Mouse (Mus musculus) adrenal gland, postnatal 36 days (tissue): Measurements from ENCODE around the gene Mybbp1a. TPM values are rescaled to one million over a fixed set of nuclear protein-coding genes. Genes with fewer than 3 reads are reported as not detected.
A peak's percentile ranks its signal among the peaks of the same experiment; 100 is the strongest.

Experiments
- DNase-seq, 2 experiments: peaks; one replicate each; pipeline ENCODE4 v3.0.0; 2021; ENCODE audit warnings: mixed read lengths in 1 of 2
- long read RNA-seq, 2 experiments: library from polyadenylated mRNA; stranded (forward); transcript quantifications; one replicate each; pipeline ENCODE4 v2.0.0; 2021; ENCODE audit warnings: borderline sequencing depth in 2 of 2
- total RNA-seq, 2 experiments: library from RNA; stranded (reverse); gene quantifications; 2 replicates each; pipeline ENCODE4 v1.2.3; 2021

Mybbp1a gene
- total RNA-seq = 100 to 1,000 TPM in 1 of 2 experiments, 10 to 100 TPM in 1; 86.3 to 101 TPM
- long read RNA-seq, experiment 1, full-length matches to known transcripts = 17 of 34 reads
- long read RNA-seq, experiment 1, partial matches to known transcripts = 14 of 34 reads
- long read RNA-seq, experiment 1, other reads (novel, unspliced or antisense) = 3 of 34 reads
- long read RNA-seq, experiment 2, full-length matches to known transcripts = 11 of 17 reads
- long read RNA-seq, experiment 2, partial matches to known transcripts = 3 of 17 reads
- long read RNA-seq, experiment 2, other reads (novel, unspliced or antisense) = 3 of 17 reads

DNA sequence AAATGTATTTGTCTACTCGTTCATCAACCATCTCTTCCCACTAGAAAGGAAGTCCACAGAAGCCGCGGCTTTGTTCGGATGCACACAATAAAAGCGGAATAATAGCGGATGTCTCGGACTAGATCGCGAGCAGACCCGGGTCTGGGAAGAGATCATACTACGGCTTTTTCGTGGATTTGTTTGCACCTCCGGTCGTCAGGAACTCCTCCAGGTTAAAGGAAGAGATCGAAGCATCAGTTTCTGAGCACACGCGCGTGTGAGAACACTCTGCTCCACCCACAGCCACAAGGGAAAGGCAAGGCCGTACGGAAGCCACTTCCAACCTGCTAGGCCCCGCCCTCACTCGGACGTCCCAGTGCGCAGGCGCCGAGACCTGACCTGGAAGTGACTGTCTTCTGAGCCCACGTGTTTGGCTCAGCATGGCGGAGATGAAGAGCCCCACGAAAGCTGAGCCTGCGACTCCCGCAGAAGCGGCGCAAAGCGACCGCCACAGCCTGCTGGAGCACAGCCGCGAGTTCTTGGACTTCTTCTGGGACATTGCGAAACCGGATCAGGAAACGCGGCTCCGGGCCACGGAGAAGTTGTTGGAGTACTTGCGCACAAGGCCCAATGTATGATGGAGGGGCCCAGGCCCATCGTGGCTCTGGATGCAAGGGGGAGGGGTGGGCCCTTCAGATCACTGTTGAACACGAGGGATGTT is at the start of gene Mybbp1a:
TSS of gene Mybbp1a (plus strand) at position 391 of the 700 bp plus-strand sequence.
- DNase-seq = peak; percentile 98 to 99

DNA sequence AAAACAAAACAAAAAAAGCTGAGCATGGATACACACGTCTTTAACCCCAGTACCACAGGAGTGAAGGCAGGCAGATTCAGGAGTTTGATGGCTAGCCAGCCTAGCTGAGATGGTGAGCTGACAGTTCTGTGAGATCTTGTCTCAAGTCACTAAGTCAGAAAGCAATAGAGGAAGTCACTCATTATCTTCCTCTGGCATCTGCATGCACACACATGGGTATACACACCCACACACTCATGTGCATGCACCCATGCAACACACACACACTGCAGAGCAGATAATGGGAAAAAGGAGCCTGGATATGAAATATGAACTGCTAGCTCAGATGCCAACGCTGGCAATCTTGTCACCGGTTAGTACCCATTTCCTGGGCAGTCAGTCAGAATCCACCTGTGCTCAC is 47.9 kb upstream of the Mybbp1a start:
- DNase-seq = no peak

DNA sequence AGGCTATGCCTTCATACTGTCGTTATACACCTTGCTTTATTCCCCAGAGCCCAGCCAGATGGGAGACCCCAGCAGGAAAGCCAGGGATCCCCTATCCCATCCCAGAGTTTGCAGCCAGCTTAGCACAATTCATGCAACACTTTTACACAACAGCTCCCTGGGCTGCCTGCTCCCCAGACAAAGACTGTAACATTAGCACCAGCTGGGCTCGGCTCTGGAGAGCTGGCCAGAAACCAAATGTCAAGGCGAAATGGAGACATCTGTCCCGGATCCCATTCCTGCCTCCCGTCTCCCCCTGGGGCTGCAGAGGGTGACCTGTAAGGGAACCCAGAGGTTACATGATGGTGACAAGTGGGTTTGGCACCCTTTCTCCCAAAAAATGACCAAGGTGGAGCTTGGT is 47.5 kb upstream of the Mybbp1a start:
- peak; percentile 76 to 78 for DNase-seq

DNA sequence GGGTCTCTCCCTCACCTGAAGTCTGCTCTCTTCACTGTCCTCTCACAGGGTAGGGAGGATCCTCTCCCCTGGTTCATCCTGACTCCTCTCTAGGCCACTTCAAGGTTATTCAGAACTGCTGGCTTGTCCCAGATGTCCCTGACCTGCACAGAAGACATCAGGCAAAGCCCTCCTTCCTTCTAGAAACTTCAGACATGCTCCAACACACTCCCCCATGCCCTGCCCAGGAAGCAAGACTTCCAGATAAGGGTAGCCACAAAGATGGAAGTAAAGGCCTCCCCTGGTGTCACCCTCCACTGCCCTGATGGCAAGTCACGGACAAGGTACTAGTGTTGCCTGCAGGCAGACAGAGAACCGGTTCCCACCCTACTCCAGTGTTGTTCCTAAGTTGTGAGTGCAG is 46.5 kb upstream of the Mybbp1a start:
- no peak for DNase-seq

DNA sequence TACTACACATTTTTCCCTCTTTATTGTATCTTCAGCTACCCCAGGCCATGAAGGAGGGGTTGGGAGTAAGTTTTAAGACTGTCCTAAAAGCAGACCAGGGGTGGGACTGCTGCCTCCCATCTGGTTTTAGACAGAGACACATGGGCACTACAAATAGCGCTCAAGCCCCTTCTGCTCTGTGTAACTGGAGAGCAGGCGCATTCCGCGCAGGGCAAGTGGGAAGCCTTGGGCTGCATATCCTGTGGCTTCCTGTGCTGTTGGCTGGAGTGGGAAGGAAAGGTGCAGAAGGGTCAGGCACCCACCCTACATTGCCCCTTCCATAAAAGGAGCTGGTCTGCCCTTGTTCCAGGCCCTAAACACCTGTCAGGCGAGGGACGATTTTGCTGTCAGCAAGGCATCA is 45.5 kb upstream of the Mybbp1a start:
- no peak for DNase-seq

DNA sequence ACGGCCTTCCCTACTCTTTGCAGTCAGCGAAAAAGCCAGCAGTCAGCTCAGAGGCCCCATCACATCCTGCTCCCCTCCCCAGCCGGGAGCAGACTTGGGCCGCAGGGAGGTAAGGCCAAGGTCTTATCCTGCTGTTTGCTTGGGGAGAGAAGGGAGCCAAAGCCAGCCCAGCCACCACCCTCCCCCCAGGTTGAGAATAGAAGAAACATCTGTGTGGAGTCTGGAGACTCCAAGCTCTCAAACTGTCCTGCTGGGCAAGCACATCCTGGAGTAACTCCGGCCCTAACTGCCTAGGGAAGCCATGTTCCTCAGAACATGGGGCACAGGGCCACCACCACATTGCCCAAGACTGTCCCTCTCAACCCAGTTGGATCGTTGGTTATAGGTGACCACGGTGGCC is 44.5 kb upstream of the Mybbp1a start:
- DNase-seq = peak; percentile 44 to 51

DNA sequence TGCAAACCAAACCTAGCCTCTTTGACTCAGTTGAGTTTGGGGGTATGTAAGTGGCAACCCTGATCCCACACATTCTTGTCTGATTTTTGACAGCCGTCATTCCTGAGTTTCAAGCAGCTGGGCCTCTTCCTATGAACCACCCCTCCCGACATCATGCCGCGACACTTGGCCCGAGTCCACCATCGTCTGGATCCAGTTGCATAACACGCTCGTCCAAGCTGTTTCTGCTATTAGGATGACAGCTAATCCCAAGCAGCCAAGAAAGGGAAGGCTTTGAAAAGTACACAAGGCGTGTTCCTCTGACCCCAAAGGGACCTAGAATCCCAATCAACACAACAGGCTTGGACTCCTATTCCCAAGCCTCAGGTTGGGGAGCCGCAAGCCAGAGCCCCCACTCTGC is 44.1 kb upstream of the Mybbp1a start:
- peak; percentile 55 to 71 for DNase-seq

DNA sequence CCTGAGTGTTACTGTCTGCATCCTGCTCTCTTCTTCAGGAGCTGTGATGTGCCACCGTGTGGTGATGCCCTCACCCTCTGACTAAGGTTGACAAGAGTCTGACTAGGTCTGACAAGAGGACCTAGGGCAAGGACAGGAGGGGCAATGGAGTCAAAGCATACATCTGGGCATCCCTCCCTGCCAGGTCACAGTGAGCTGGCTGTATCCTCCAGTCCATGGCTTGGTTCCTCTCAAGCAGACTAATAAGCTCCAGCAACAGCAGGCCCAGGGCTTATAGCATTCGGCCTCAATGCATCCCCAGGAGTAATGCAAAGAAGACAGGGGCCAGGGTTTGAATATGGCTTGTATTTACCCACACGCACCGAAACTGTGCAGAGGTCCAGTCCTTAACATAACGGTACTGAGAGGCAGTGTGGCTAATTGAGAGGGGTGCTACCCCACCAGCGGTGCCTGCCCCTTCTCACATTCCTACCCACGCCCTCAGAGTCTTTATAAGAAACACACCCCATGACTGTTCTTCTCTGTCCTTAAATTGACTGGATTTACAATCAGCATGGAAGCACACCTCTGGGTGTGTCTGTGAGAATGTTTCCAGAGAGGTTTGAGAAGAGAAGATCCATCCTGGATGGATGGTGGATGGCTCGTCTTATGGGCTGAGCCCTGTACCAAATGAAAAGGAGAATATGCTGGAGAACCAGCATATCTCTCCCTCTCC is 43.2 kb upstream of the Mybbp1a start:
- DNase-seq = no peak

DNA sequence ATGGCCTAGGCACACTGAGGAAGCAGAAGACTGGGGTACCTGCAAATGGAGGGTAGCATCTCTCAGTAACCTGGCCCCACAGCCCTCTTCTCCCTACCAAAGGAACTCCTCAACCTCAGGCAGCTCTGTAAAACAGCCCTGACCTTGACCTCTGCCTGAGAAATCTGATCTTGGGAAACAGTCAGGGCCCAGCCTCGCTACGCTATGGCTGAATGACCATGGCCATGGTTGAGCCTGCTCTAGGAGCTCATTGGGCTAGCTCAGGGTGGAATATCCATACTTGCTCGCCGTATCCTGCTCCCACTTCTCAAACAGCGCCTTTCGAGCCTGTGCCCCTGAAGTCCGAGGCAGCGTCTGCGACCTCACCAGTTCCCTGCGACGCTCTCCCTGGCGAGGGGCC is 40.1 kb upstream of the Mybbp1a start:
- no peak for DNase-seq

DNA sequence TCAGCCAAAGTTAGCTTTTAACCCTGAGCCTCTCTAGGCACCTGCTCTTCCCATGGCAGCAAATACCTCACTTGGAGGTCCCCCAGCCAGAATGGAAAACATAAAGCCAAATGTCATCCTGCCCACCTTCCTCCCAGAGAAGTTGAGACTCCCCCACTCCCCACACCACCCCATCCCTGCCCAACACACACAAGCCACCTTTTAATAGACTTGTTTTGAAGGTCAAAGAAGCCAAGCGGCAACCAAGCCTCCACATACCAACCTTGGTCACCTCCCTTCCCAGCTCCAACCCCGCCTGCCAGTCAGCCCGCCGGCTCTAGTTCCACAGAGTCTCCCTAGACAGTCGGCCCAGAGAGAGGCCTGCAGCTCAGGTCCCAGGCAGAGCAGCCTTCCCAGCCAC is 39.1 kb upstream of the Mybbp1a start:
- DNase-seq = no peak

DNA sequence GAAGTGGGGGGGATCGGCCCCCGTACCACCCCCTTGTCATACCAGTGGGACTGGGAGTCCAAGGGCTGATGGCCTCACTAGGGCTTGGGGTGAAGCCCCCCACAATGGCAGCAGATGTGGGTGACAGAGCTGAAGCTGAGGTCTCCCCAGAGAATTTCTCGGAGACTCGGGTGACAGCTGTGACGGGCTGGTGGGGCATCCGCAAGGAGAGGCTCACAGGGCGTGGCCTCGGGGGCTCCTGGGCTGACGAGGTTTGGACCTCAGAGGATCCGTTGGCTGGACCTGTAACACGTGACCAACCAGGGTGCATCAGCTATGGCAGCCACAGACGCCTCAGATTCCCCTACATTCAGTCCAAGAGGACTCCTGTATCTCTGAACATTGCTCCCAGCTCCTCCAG is 38.2 kb upstream of the Mybbp1a start:
- no peak for DNase-seq

DNA sequence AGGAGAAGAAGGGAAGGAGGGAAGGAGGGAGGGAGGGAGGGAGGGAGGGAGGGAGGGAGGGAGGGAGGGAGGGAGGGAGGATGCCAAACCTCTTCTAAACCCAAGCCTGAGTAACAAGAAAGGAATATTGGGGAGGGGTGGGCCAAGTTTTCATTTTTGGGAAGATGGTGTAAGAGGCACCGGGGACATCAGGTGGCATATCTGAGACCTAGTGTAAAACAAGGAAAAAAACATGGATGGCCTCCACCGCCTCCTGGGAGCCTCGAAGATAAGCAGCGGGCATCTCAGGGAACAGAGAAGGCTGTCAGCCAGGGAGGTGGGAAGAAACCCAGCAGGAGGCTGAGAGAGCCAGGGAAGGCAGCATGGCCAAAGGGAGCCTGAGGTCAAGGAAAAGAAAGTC is 35.6 kb upstream of the Mybbp1a start:
- no peak for DNase-seq

DNA sequence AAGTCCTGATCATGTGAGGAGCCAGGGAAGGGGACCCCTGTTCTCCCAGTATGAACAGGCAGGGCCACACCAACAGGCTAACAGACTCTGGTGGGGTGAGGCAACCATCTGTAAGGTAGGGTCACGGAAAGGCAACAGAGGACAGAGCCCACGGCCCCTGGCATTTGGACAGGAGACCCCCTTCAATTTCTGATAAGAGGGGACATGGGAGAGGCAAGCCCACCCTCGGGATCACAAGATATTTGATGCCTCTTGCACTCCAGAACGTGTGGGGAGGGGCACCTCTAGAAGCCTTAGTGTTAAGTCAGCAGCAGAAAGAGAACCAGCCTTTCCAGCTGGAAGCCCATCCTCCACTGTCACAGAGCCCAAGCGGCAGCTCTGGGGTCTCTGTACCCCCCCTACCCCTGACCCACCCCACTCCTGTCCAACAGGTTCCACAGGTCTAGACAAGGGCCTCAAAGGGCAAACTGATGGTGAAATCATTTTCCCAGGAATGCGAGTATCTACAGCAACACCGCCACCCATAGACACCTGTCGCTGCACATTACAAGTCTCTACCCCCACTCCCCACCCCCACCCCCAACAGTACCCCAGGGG is 35.0 kb upstream of the Mybbp1a start:
- DNase-seq = no peak

DNA sequence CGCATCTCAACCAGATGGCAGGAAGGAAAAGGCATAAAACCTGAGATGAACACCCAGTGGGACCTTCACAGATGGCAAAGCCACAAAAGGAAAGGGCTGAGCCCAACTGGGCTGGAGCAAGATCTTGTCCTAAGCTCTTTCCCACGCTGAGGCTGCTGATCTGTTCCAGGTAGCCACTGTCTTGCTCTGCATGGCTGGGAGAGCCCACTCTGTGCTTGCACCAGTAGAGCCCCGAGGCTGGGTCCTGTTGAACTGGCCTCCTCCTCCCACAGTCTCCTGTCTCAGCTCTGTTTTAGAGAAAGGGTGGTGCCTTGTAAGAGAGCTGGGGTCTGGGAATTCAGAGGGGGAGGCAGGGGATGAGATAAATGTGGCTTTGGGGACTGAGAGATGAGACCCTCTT is 34.1 kb upstream of the Mybbp1a start:
- DNase-seq = no peak

DNA sequence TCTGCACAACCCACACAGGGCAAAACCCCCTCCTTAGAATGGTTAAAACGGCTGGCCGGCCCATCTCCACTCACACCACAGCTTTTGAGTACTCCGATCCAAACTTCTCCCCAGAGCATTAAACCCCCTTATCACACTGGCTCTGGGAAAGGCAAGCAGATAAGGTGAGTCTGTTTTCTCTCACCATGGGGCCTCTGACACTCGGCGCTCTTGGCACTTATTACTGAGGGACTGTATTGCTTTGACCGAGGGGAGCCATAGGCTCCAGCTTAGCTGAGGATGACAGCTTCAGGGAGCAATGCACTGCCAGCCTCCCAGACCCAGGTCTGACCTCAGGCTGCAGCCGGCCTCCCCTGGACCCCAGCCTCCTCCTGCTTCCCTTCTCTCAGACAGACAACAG is 33.6 kb upstream of the Mybbp1a start:
- no peak for DNase-seq

DNA sequence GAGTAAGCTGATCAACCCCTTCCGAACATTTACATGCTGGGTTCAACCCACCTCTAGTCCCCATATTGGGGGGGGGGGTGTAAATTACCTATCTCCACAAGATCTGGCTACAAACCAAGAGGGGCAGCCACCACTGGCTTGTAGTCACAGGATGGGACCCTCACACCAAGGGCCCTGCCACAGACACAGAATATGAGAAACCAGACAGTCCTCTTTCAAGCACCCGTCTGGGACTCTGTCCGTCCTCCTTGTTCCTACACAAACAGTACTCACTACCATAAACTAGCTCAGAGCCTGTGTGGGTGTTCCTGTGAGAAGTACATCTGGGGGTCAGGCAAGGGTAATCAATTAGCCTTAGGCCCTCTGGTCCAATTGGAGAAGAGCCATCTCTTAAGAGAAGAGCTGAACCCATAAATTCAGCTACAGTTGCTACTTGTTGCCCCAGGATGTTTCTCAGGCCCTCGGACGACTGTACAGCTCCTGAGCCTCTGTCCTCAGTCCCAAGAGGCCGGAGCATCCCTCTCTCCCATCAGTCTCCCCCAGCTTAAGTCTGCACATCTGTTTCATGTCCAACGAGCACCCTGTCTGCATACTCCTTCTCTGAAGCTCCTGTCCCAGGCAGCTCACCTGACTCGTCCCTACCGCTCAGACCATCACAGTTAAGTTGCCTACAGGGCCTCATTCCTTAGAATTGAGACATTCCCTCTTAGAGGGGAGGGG is 32.5 kb upstream of the Mybbp1a start:
- DNase-seq = no peak

DNA sequence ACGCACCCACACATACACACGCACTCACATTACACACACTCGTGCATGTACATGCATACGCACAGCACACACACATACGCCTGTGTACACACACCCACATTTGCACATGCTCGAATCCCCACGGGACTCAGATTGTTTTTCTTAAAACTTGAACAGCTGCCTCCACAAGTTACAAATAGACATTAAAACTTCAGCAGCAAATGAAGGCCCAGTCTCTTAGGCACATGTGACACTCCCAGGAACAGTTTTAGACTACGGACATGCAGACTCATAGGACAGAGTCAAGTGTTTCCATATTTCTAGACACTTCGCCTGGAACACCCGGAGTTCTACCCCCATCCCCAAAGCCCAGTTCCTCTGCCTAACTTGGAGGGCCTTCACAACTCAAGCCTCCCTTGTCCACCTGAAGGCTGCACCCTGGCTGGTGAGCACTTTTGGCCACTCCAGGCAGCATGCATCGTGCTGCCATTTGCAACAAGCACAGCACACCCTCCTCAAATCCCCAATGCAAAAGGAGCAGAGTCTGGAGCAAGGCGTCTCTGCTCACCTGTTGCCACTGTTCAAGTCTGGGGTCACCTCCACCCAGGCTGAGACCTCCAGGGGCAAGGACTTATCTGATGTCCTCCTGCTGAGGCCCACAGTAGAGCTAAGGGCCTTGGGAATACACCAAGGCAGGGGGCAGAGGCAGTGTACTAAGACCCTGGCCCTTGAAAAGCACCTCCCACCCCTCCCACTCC is 31.3 kb upstream of the Mybbp1a start:
- DNase-seq = no peak

DNA sequence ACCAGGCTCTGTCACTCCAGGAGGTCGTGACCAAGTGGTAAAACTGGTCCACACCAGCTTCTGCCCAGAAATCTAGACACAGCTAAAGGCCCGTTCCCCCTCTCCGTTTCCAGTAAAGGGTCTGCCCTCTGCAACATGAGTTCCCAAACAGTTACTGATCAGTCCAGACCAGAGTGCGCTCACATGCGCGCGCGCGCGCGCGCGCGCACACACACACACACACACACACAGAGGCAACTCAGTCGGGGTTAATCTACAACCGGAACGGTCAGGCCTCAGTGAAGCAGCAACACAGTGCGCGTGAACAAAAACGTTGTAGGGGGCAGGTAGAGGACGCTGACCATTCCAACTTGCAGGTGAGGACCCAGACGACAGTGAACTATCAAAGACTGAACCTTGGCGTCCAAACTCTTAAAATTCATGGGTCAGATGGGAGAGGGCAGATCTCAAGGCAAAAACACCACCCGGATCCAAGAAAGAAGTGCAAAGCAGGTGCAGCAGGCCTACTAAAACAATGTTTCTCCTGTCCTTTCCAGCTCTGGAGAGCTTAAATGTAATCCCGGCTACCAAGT is 30.5 kb upstream of the Mybbp1a start:
- DNase-seq = no peak

DNA sequence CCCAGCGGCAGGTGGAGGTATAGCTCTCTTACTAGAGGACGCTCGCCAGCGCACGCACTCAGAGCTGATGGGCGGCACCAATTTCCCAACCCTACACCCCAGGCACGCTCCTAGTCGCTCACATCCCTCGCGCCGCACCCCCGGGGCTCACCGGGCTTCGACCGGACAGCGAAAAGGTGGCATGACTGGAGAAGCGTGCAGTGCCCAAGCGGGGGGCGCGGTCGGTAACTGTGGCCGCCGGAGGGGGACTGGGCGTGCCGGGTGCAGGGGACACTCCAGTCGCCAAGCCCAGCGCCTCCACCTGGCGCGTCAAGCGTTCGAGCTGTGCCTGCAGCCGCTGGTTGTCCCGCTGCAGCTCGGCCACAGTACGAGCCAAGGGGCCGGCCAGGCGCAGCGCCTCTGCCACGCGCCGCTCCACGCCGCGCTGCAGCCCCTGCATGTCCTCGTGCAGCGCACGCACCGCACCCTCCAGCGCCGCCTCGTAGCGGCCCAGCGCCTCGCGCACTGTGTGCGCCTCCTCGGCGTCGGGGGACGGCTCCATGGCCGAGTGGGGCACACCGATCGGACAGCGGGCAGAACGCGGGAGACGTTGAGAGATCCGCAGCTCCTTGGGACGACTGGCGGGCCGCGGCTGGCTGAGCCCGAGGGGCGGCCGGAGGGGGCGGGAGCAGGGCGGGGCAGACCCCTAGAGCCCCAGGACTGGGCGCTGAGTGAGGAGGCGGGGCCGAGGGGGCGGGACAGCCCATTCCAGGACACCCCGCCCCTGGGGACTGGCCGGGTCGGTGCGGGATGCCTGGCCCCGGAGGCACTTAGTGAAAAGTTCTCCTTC is 29.8 kb upstream of the Mybbp1a start, which contains the start of gene Smtnl2:
TSS of gene Smtnl2 (minus strand) at position 621 of the 829 bp plus-strand sequence.
- peak; percentile 92 to 95 for DNase-seq

DNA sequence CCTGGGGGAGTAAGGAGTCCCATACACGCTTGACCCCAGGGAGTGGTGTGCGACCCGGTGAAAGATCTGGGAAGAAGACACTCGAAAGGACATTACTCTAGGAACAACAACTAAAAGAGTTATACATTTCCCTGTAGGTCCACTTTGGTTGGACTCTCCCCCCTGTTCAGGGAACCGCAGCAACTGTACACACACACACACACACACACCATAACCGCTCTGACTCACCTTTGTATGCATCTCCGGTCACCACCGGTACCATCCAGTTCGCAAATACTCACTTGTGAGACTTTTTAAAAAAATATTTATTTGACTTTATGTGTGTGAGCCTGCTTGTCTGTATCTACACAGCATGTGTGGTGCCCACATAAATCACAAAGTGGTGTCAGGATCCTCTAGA is 29.2 kb upstream of the Mybbp1a start:
- DNase-seq = no peak
